11 mouse cellular contexts compared by ENCODE assay signal in genomic region chr11:79713678-79714077, GRCm38 (mm10).
DNase-seq lines count a peak whose midpoint lies in the region; ATAC-seq and TF ChIP-seq lines count a peak whose summit lies in the region.
"Had no signal": no experiment of that assay in that cellular context is flagged by ENCODE, and none has a peak within 500 bp of the region (broad histone marks: within the 10 kb centered on the region; RNA-seq: fewer than 3 reads in every experiment).

No protein-coding gene starts in this region.

- H3K4me1 ChIP-seq in hindbrain, embryonic 13.5 days (replicated peaks): peaks cover 38% of the 10 kb centered on the region
- peaks cover 6% of the 10 kb centered on the region for H3K4me1 ChIP-seq in hindbrain, embryonic 11.5 days (replicated peaks; ENCODE audit: control insufficient read depth, insufficient read depth, low read length)
- peaks cover 12% of the 10 kb centered on the region; the same call in 1 of the 2 replicates for H3K4me1 ChIP-seq in lung, embryonic 14.5 days (ENCODE audit: insufficient read depth)
- H3K4me1 ChIP-seq in embryonic facial prominence, embryonic 15.5 days: peaks cover 64% of the 10 kb centered on the region
- H3K4me1 ChIP-seq in neural tube, embryonic 15.5 days: peaks cover 33% of the 10 kb centered on the region

- ATAC-seq in hindbrain, embryonic 13.5 days (ENCODE audit: low FRiP score): no peak
- ATAC-seq in hindbrain, embryonic 11.5 days (ENCODE audit: low FRiP score): no peak
- ATAC-seq in lung, embryonic 14.5 days (ENCODE audit: insufficient read depth): no peak
- no peak for ATAC-seq in embryonic facial prominence, embryonic 15.5 days (ENCODE audit: insufficient number of reproducible peaks, low FRiP score, low TSS enrichment, low read depth)
- no peak for ATAC-seq in neural tube, embryonic 15.5 days (ENCODE audit: low FRiP score)

- peaks cover 57% of the 10 kb centered on the region for H3K27me3 ChIP-seq in hindbrain, embryonic 13.5 days
- H3K27me3 ChIP-seq in hindbrain, embryonic 11.5 days (ENCODE audit: control insufficient read depth, insufficient read depth, low read length): peaks cover 34% of the 10 kb centered on the region
- peaks cover 38% of the 10 kb centered on the region for H3K27me3 ChIP-seq in lung, embryonic 14.5 days (ENCODE audit: insufficient read depth, low read length)
- H3K27me3 ChIP-seq in embryonic facial prominence, embryonic 15.5 days: peaks cover 17% of the 10 kb centered on the region
- H3K27me3 ChIP-seq in neural tube, embryonic 15.5 days (replicated peaks): peaks cover 41% of the 10 kb centered on the region

- H3K27ac ChIP-seq in hindbrain, embryonic 13.5 days: no peak overlapping the region
- H3K27ac ChIP-seq in hindbrain, embryonic 11.5 days (ENCODE audit: low read depth, low read length): no peak overlapping the region
- no peak overlapping the region for H3K27ac ChIP-seq in lung, embryonic 14.5 days (ENCODE audit: low read depth)
- H3K27ac ChIP-seq in embryonic facial prominence, embryonic 15.5 days (replicated peaks): no peak overlapping the region
- no peak overlapping the region for H3K27ac ChIP-seq in neural tube, embryonic 15.5 days (replicated peaks)
- H3K27ac ChIP-seq: forebrain, embryonic 12.5 days; liver, embryonic 13.5 days had no signal

- H3K9ac ChIP-seq in hindbrain, embryonic 13.5 days: no peak overlapping the region
- H3K9ac ChIP-seq in hindbrain, embryonic 11.5 days (ENCODE audit: low read depth, low read length): no peak overlapping the region
- H3K9ac ChIP-seq in lung, embryonic 14.5 days: no peak overlapping the region
- H3K9ac ChIP-seq in embryonic facial prominence, embryonic 15.5 days: no peak overlapping the region
- H3K9ac ChIP-seq in neural tube, embryonic 15.5 days (replicated peaks): no peak overlapping the region
- H3K9ac ChIP-seq: forebrain, embryonic 12.5 days; liver, embryonic 13.5 days had no signal

- no peak for TF ChIP-seq CTCF in lung, embryonic 14.5 days (IDR thresholded peaks at IDR 0.05; ENCODE audit: low read depth)

- H3K4me3 ChIP-seq in hindbrain, embryonic 13.5 days: no peak overlapping the region
- H3K4me3 ChIP-seq in hindbrain, embryonic 11.5 days (ENCODE audit: low read depth, low read length): no peak overlapping the region
- H3K4me3 ChIP-seq in lung, embryonic 14.5 days (ENCODE audit: low read depth, low read length): no peak overlapping the region
- H3K4me3 ChIP-seq in embryonic facial prominence, embryonic 15.5 days (replicated peaks): no peak overlapping the region; the same call in 1 of the 2 replicates
- H3K4me3 ChIP-seq in neural tube, embryonic 15.5 days (replicated peaks): no peak overlapping the region
- H3K4me3 ChIP-seq: forebrain, embryonic 12.5 days; liver, embryonic 13.5 days had no signal

- 65% methylated on average over 4 of the region's 4 CpGs for WGBS in hindbrain, embryonic 13.5 days
- WGBS in hindbrain, embryonic 11.5 days: 66% methylated on average over 4 of the region's 4 CpGs
- WGBS in lung, embryonic 14.5 days: 51% methylated on average over 4 of the region's 4 CpGs
- 46% methylated on average over 4 of the region's 4 CpGs for WGBS in embryonic facial prominence, embryonic 15.5 days
- 55% methylated on average over 4 of the region's 4 CpGs for WGBS in neural tube, embryonic 15.5 days

- no peak for DNase-seq in hindbrain, embryonic 11.5 days (ENCODE audit: low spot score)
- DNase-seq in lung, embryonic 14.5 days: no peak
- DNase-seq in lung, postnatal 14 days: no peak
- no peak for DNase-seq in Muller cell, postnatal 12 days (ENCODE audit: inconsistent ontology term)
- DNase-seq in spleen, postnatal 36 days (ENCODE audit: low spot score in 2 of 2): no peak
- DNase-seq: cerebellum, adult 8-10 months; liver, embryonic 13.5 days had no signal

- H3K4me2 ChIP-seq in hindbrain, embryonic 13.5 days: 0 out of 2 replicates have a peak overlapping the region, but pooled peaks have one; percentile 10
- no peak overlapping the region for H3K4me2 ChIP-seq in hindbrain, embryonic 11.5 days (replicated peaks; ENCODE audit: low read depth, low read length)
- H3K4me2 ChIP-seq in lung, embryonic 14.5 days: peak overlapping the region; percentile 100; the same call in 1 of the 2 replicates
- H3K4me2 ChIP-seq in embryonic facial prominence, embryonic 15.5 days (replicated peaks): peak overlapping the region; percentile 99; the same call in 1 of the 2 replicates
- H3K4me2 ChIP-seq in neural tube, embryonic 15.5 days: peak overlapping the region; percentile 90; the same call in 1 of the 2 replicates
- H3K4me2 ChIP-seq: forebrain, embryonic 12.5 days had no signal

- no peaks in the 10 kb centered on the region for H3K9me3 ChIP-seq in hindbrain, embryonic 13.5 days
- H3K9me3 ChIP-seq in hindbrain, embryonic 11.5 days (ENCODE audit: control insufficient read depth, low read length): no peaks in the 10 kb centered on the region
- no peaks in the 10 kb centered on the region for H3K9me3 ChIP-seq in lung, embryonic 14.5 days (ENCODE audit: low read depth, low read length)
- no peaks in the 10 kb centered on the region for H3K9me3 ChIP-seq in embryonic facial prominence, embryonic 15.5 days (replicated peaks)
- no peaks in the 10 kb centered on the region for H3K9me3 ChIP-seq in neural tube, embryonic 15.5 days (replicated peaks)
- H3K9me3 ChIP-seq: forebrain, embryonic 12.5 days; liver, embryonic 13.5 days had no signal

- no peaks in the 10 kb centered on the region for H3K36me3 ChIP-seq in hindbrain, embryonic 13.5 days
- no peaks in the 10 kb centered on the region for H3K36me3 ChIP-seq in hindbrain, embryonic 11.5 days (ENCODE audit: control insufficient read depth, insufficient read depth, low read length)
- no peaks in the 10 kb centered on the region for H3K36me3 ChIP-seq in lung, embryonic 14.5 days (ENCODE audit: insufficient read depth)
- H3K36me3 ChIP-seq in embryonic facial prominence, embryonic 15.5 days: no peaks in the 10 kb centered on the region
- no peaks in the 10 kb centered on the region for H3K36me3 ChIP-seq in neural tube, embryonic 15.5 days
- H3K36me3 ChIP-seq: forebrain, embryonic 12.5 days; liver, embryonic 13.5 days had no signal
